Mouse (Mus musculus) 3134 (cell line): ENCODE data around the gene Ampd3.

Experiments
- DNase-seq: peaks from one replicate; pipeline ENCODE4 v3.0.0-alpha.2; 2011; ENCODE audit warnings: low spot score; ENCODE audit not compliant: insufficient read length; ENCODE audit errors: extremely low read depth

Gene Ampd3

GRCm38 (mm10) chr7:110768001-110768400 is at the start of gene Ampd3:
TSS of gene Ampd3 (plus strand) at chr7:110768206.
- peak; percentile 70 for DNase-seq

GRCm38 (mm10) chr7:110718505-110718904 is 49.5 kb upstream of the Ampd3 start:
- DNase-seq: no peak

- DNase-seq: no peak
Observed at GRCm38 (mm10) chr7:110719857-110720256, 48.1 kb upstream of the Ampd3 start.

GRCm38 (mm10) chr7:110722183-110722582 is 45.8 kb upstream of the Ampd3 start:
- DNase-seq: no peak

- DNase-seq: no peak
Observed at GRCm38 (mm10) chr7:110727049-110727448, 41.0 kb upstream of the Ampd3 start.

- DNase-seq: peak; percentile 39
Observed at GRCm38 (mm10) chr7:110728876-110729275, 39.1 kb upstream of the Ampd3 start.

GRCm38 (mm10) chr7:110729295-110729694 is 38.7 kb upstream of the Ampd3 start:
- no peak for DNase-seq

- DNase-seq: no peak
Observed at GRCm38 (mm10) chr7:110731091-110731967, 36.7 kb upstream of the Ampd3 start.

- peak; percentile 46 for DNase-seq
Observed at GRCm38 (mm10) chr7:110732001-110732632, 35.9 kb upstream of the Ampd3 start.

- no peak for DNase-seq
Observed at GRCm38 (mm10) chr7:110736914-110737313, 31.1 kb upstream of the Ampd3 start.

GRCm38 (mm10) chr7:110739764-110740163 is 28.2 kb upstream of the Ampd3 start:
- no peak for DNase-seq

GRCm38 (mm10) chr7:110740188-110740587 is 27.8 kb upstream of the Ampd3 start:
- DNase-seq: no peak

- DNase-seq: no peak
Observed at GRCm38 (mm10) chr7:110742022-110742421, 26.0 kb upstream of the Ampd3 start.

- no peak for DNase-seq
Observed at GRCm38 (mm10) chr7:110746087-110746562, 21.9 kb upstream of the Ampd3 start.

GRCm38 (mm10) chr7:110746809-110747208 is 21.2 kb upstream of the Ampd3 start:
- no peak for DNase-seq

- DNase-seq: no peak
Observed at GRCm38 (mm10) chr7:110750834-110751233, 17.2 kb upstream of the Ampd3 start.

GRCm38 (mm10) chr7:110751634-110752033 is 16.4 kb upstream of the Ampd3 start:
- no peak for DNase-seq

- DNase-seq: peak; percentile 38
Observed at GRCm38 (mm10) chr7:110753310-110753709, 14.7 kb upstream of the Ampd3 start.

GRCm38 (mm10) chr7:110753926-110754330 is 14.1 kb upstream of the Ampd3 start:
- DNase-seq: peak; percentile 12

- no peak for DNase-seq
Observed at GRCm38 (mm10) chr7:110756440-110756839, 11.6 kb upstream of the Ampd3 start.

- DNase-seq: no peak
Observed at GRCm38 (mm10) chr7:110762605-110763180, 5.3 kb upstream of the Ampd3 start.
